Mouse (Mus musculus): Measurements from ENCODE around the gene Cd6.

- TF ChIP-seq CTCF (conservative IDR thresholded peaks at IDR 0.05; ENCODE audit: insufficient read depth, insufficient read length, low read depth, low read length): no peak
- TF ChIP-seq POLR2A (IDR thresholded peaks at IDR 0.05; ENCODE audit: low read depth, low read length): no peak
Measured at GRCm38 (mm10) chr19:10786753-10787152, 43.1 kb downstream of the Cd6 start.
